Mouse (Mus musculus): ENCODE measurements around the gene Dcpp3. TPM values are rescaled to one million over a fixed set of nuclear protein-coding genes. Genes with fewer than 3 reads are reported as not detected.

The Dcpp3 gene
- polyA plus RNA-seq, 1 experiment = not detected

- no peak overlapping the region for H3K27ac ChIP-seq (ENCODE audit: insufficient read depth, low read length)
- TF ChIP-seq POLR2A (IDR thresholded peaks at IDR 0.05; ENCODE audit: extremely low read depth, insufficient read depth, low read length) = no peak
- no peak for TF ChIP-seq CTCF (IDR thresholded peaks at IDR 0.05; ENCODE audit: extremely low read depth, insufficient read depth, low read length)
- H3K4me1 ChIP-seq (ENCODE audit: control insufficient read depth, insufficient read depth, low read length) = no peaks in the 10 kb centered on the region
- no peak overlapping the region for H3K4me3 ChIP-seq (ENCODE audit: insufficient read depth, low read length)
Observed at GRCm38 (mm10) chr17:23968780-23969179, 51.5 kb downstream of the Dcpp3 start.

Other genes starting within 250 kb of the Dcpp3 start
- gene Hcfc1r1, start 243.9 kb upstream of the Dcpp3 start, polyA plus RNA-seq (2012; rRNA removed) = 137 and 139 TPM in 2 replicates
- gene Thoc6, start 243.6 kb upstream of the Dcpp3 start, polyA plus RNA-seq (2012; rRNA removed) = 8.5 and 8.8 TPM in 2 replicates
- gene Tnfrsf12a, start 240.0 kb upstream of the Dcpp3 start, polyA plus RNA-seq (2012; rRNA removed) = 2.7 and 4.2 TPM in 2 replicates
- 0.09 TPM in 1 of 2 replicates, not detected in the other for gene Cldn6, start 238.2 kb upstream of the Dcpp3 start, polyA plus RNA-seq (2012; rRNA removed)
- 0.13 and 0.21 TPM in 2 replicates for gene Cldn9, start 233.4 kb upstream of the Dcpp3 start, polyA plus RNA-seq (2012; rRNA removed)
- 0.21 TPM in 2 replicates for gene 1520401A03Rik, start 194.7 kb upstream of the Dcpp3 start, polyA plus RNA-seq (2012; rRNA removed)
- 10.3 and 10.6 TPM in 2 replicates for gene Pkmyt1, start 191.1 kb upstream of the Dcpp3 start, polyA plus RNA-seq (2012; rRNA removed)
- gene Paqr4, start 176.6 kb upstream of the Dcpp3 start, polyA plus RNA-seq (2012; rRNA removed) = 61.8 and 65.7 TPM in 2 replicates
- 0.85 and 0.96 TPM in 2 replicates for gene Kremen2, start 171.6 kb upstream of the Dcpp3 start, polyA plus RNA-seq (2012; rRNA removed)
- 257 and 259 TPM in 2 replicates for gene Flywch1, start 145.9 kb upstream of the Dcpp3 start, polyA plus RNA-seq (2012; rRNA removed)
- gene Flywch2, start 131.4 kb upstream of the Dcpp3 start, polyA plus RNA-seq (2012; rRNA removed) = 27.2 and 28.8 TPM in 2 replicates
- 640 and 696 TPM in 2 replicates for gene Srrm2, start 126.9 kb upstream of the Dcpp3 start, polyA plus RNA-seq (2012; rRNA removed)
- 547 and 628 TPM in 2 replicates for gene Elob, start 88.3 kb upstream of the Dcpp3 start, polyA plus RNA-seq (2012; rRNA removed)
- gene Prss33, start 81.4 kb upstream of the Dcpp3 start, polyA plus RNA-seq (2012; rRNA removed) = not detected in 2 replicates
- not detected in 2 replicates for gene Prss32, start 73.6 kb upstream of the Dcpp3 start, polyA plus RNA-seq (2012; rRNA removed)
- gene Prss41, start 73.3 kb upstream of the Dcpp3 start, polyA plus RNA-seq (2012; rRNA removed) = 0.23 and 0.29 TPM in 2 replicates
- gene Prss21, start 49.4 kb upstream of the Dcpp3 start, polyA plus RNA-seq (2012; rRNA removed) = not detected in 2 replicates
- not detected in 2 replicates for gene Dcpp1, start 36.6 kb upstream of the Dcpp3 start, polyA plus RNA-seq (2012; rRNA removed)
- not detected in 2 replicates for gene Dcpp2, start 36.6 kb upstream of the Dcpp3 start, polyA plus RNA-seq (2012; rRNA removed)
- gene Sbp, start 24.2 kb downstream of the Dcpp3 start, polyA plus RNA-seq (2012; rRNA removed) = not detected in 2 replicates
- not detected in 2 replicates for gene Sbpl, start 37.8 kb downstream of the Dcpp3 start, polyA plus RNA-seq (2012; rRNA removed)
- 0.46 and 0.47 TPM in 2 replicates for gene Prss30, start 63.1 kb downstream of the Dcpp3 start, polyA plus RNA-seq (2012; rRNA removed)
- gene Prss22, start 80.6 kb downstream of the Dcpp3 start, polyA plus RNA-seq (2012; rRNA removed) = 1.6 and 1.7 TPM in 2 replicates
- 0.08 TPM in 1 of 2 replicates, not detected in the other for gene Prss27, start 120.7 kb downstream of the Dcpp3 start, polyA plus RNA-seq (2012; rRNA removed)
- 23.5 and 25.1 TPM in 2 replicates for gene Kctd5, start 156.0 kb downstream of the Dcpp3 start, polyA plus RNA-seq (2012; rRNA removed)
- gene Pdpk1, start 233.5 kb downstream of the Dcpp3 start, polyA plus RNA-seq (2012; rRNA removed) = 42.5 and 44.8 TPM in 2 replicates
- 33.6 and 36.5 TPM in 2 replicates for gene Amdhd2, start 246.3 kb downstream of the Dcpp3 start, polyA plus RNA-seq (2012; rRNA removed)